ENCODE assay signal across 23 mouse cellular contexts in genomic region chr17:85100232-85100631, GRCm38 (mm10). TPM values are rescaled to one million over a fixed set of nuclear protein-coding genes. Genes with fewer than 3 reads are reported as not detected.
DNase-seq lines count a peak whose midpoint lies in the region; ATAC-seq and TF ChIP-seq lines count a peak whose summit lies in the region.
"Had no signal": no experiment of that assay in that cellular context is flagged by ENCODE, and none has a peak within 500 bp of the region (broad histone marks: within the 10 kb centered on the region; RNA-seq: fewer than 3 reads in every experiment).

No protein-coding gene starts in this region.

- no peak for TF ChIP-seq POLR2A in ES-Bruce4 (IDR thresholded peaks at IDR 0.05; ENCODE audit: insufficient read depth, low read length)

- H3K27me3 ChIP-seq in ES-Bruce4 (ENCODE audit: control insufficient read depth, insufficient read depth, low read length, poor library complexity, severe bottlenecking), result no peaks in the 10 kb centered on the region
- H3K27me3 ChIP-seq: CH12.LX, Patski had no signal

- H3K9me3 ChIP-seq in ES-Bruce4 (replicated peaks; ENCODE audit: control insufficient read depth, insufficient read depth, low read length, poor library complexity, severe bottlenecking), result peaks cover 33% of the 10 kb centered on the region
- peaks cover 5% of the 10 kb centered on the region for H3K9me3 ChIP-seq in ES-E14 (ENCODE audit: control insufficient read depth, insufficient read depth, low read depth, low read length)

- TF ChIP-seq EP300 in ES-Bruce4 (IDR thresholded peaks at IDR 0.05; ENCODE audit: insufficient read depth, low read depth, low read length), result no peak

- in situ Hi-C loops in ES-E14 (cut with MboI; ENCODE audit: low sequenced_read_pairs in 2 of 2, unreplicated experiment in 2 of 2), result no loop called here

- DNase-seq in ES-E14 (ENCODE audit: low read depth, low spot score), result no peak
- peak; percentile 69 for DNase-seq in fat pad, adult 2 months (ENCODE audit: extremely low read depth, low read depth, low spot score)
- DNase-seq in gonadal fat pad, adult 2 months (ENCODE audit: low read depth), result peak; percentile 74
- no peak for DNase-seq in spleen, adult 18-20 months
- DNase-seq in frontal cortex, adult 2 months (ENCODE audit: extremely low spot score in 1 of 2, low spot score in 1 of 2), result no peak
- no peak for DNase-seq in urinary bladder, adult 2 months (ENCODE audit: low spot score)
- DNase-seq: adrenal gland, adult 2 months; adrenal gland, adult 8-10 months; adrenal gland, postnatal 10 days; adrenal gland, postnatal 14 days; adrenal gland, postnatal 25 days; adrenal gland, postnatal 36 days; B cell, adult 2 months; cerebellum, adult 11 months; cerebellum, adult 11-12 months; cerebellum, adult 18-20 months; cerebellum, adult 2 months had no signal

- no peak for ATAC-seq in erythroid progenitor cell, adult 5-6 weeks (replicated peaks; ENCODE audit: low FRiP score, poor library complexity, severe bottlenecking)
- ATAC-seq: activated CD4-positive, CD25-positive, alpha-beta regulatory T cell, adult 4 months; CD4-positive, CD25-positive, alpha-beta regulatory T cell, adult 4 months; Patski had no signal

- TF ChIP-seq CTCF in ES-Bruce4 (IDR thresholded peaks at IDR 0.05; ENCODE audit: low read depth, low read length), result no peak

- H3K4me3 ChIP-seq in ES-Bruce4 (ENCODE audit: low read depth, low read length) (no peak overlapping the region), ES-E14 (ENCODE audit: insufficient read depth in 1 of 2, low read depth in 1 of 2, low read length in 2 of 2, poor library complexity in 1 of 2, severe bottlenecking in 1 of 2) (no peak overlapping the region)

- H3K9ac ChIP-seq in ES-Bruce4 (ENCODE audit: low read depth, poor library complexity, severe bottlenecking), result no peak overlapping the region
- no peak overlapping the region for H3K9ac ChIP-seq in ES-E14 (ENCODE audit: insufficient read depth, low read depth, low read length, poor library complexity, severe bottlenecking)

- peaks cover 1% of the 10 kb centered on the region for H3K4me1 ChIP-seq in ES-Bruce4 (ENCODE audit: control insufficient read depth, insufficient read depth, low read length)
- peaks cover 2 to 4% of the 10 kb centered on the region in 2 experiments; a peak in 3 of 4 replicates for H3K4me1 ChIP-seq in ES-E14 (ENCODE audit: control insufficient read depth in 2 of 2, insufficient read depth in 2 of 2, low read length in 2 of 2, poor library complexity in 1 of 2)

- H3K27ac ChIP-seq in ES-Bruce4 (ENCODE audit: insufficient read depth, low read length) (peak overlapping the region; percentile 60; the same call in 1 of the 2 replicates), ES-E14 (ENCODE audit: insufficient read depth, low read depth, low read length, poor library complexity, severe bottlenecking) (peak overlapping the region; percentile 60; the same call in 1 of the 2 replicates)

- H3K36me3 ChIP-seq in ES-Bruce4 (ENCODE audit: control insufficient read depth, insufficient read depth, low read length, poor library complexity, severe bottlenecking) (peaks cover 12% of the 10 kb centered on the region), ES-E14 (ENCODE audit: control insufficient read depth, insufficient read depth, low read length, poor library complexity, severe bottlenecking) (peaks cover 2% of the 10 kb centered on the region)

TF ChIP-seq in ES-E14, 5 proteins besides CTCF, POLR2A, EP300 and RAD21:
- TF ChIP-seq MAFK (IDR thresholded peaks at IDR 0.05; ENCODE audit: insufficient read depth, low read depth, low read length) (no peak), ZNF384 (IDR thresholded peaks at IDR 0.05; ENCODE audit: low read depth, low read length) (no peak), HCFC1 (IDR thresholded peaks at IDR 0.05; ENCODE audit: borderline replicate concordance, insufficient read depth, low read length) (no peak), ZC3H11A (IDR thresholded peaks at IDR 0.05; ENCODE audit: borderline replicate concordance, low read depth, low read length) (no peak), CHD2 (IDR thresholded peaks at IDR 0.05; ENCODE audit: low read depth, low read length) (no peak)

RNA-seq across cellular contexts. Expression of gene Camkmt, which starts 9.9 kb away (rescaled TPM):
- 3.7 and 5.6 TPM in 2 replicates for polyA plus RNA-seq in ES-Bruce4 (2011; ENCODE audit: insufficient read depth, insufficient read length, low read depth, missing spikeins)
- total RNA-seq in ES-E14 (2012; rRNA removed), result 7.1 and 10.2 TPM in 2 replicates
- 2.5 and 3.3 TPM in 2 replicates for polyA plus RNA-seq in gonadal fat pad, adult 2 months (2012; rRNA removed)
- polyA plus RNA-seq in frontal cortex, adult 2 months (2012; rRNA removed), result 6.2 and 6.6 TPM in 2 replicates
- 2.9 TPM in 1 of 2 replicates, not detected in the other for total RNA-seq in erythroid progenitor cell, adult 5-6 weeks (2015; ENCODE audit: low replicate concordance)
- 5.0 and 6.2 TPM in 2 replicates for total RNA-seq in erythroid progenitor cell, adult 5-6 weeks (2017; ENCODE audit: low replicate concordance)
- polyA plus RNA-seq in urinary bladder, adult 2 months (2012; rRNA removed), result 2.7 and 2.9 TPM in 2 replicates

RNA-seq across cellular contexts. Expression of gene Prepl, which starts 10.2 kb away (rescaled TPM):
- polyA plus RNA-seq in ES-Bruce4 (2011; ENCODE audit: insufficient read depth, insufficient read length, low read depth, missing spikeins), result 32.4 and 35.8 TPM in 2 replicates
- total RNA-seq in ES-E14 (2012; rRNA removed), result 14.3 and 16.6 TPM in 2 replicates
- polyA plus RNA-seq in gonadal fat pad, adult 2 months (2012; rRNA removed), result 16.4 and 19.2 TPM in 2 replicates
- polyA plus RNA-seq in frontal cortex, adult 2 months (2012; rRNA removed), result 186 and 223 TPM in 2 replicates
- total RNA-seq in erythroid progenitor cell, adult 5-6 weeks (2015; ENCODE audit: low replicate concordance), result 14.1 and 23.1 TPM in 2 replicates
- 2.8 and 8.2 TPM in 2 replicates for total RNA-seq in erythroid progenitor cell, adult 5-6 weeks (2017; ENCODE audit: low replicate concordance)
- 32.5 and 35.4 TPM in 2 replicates for polyA plus RNA-seq in urinary bladder, adult 2 months (2012; rRNA removed)

Comparison
In these comparisons a context has a peak if more than half of its experiments do, and no peak if none do; other contexts are left out.
1. DNase-seq: peak in fat pad, adult 2 months (single experiment) and gonadal fat pad, adult 2 months (single experiment); none in ES-E14 (single experiment), spleen, adult 18-20 months (0 of 2), frontal cortex, adult 2 months (0 of 2) and urinary bladder, adult 2 months (single experiment).